Mouse (Mus musculus): ENCODE measurements at regions not wholly inside any gene's neighbourhood (a gene's known extent, or its start where the extent isn't known, plus 50 kb on each side); places are given as distances from the start of the nearest gene placed in this dataset.
A peak's percentile ranks its signal among the peaks of the same experiment; 100 is the strongest.

GRCm38 (mm10) chr2:18587746-18588231 lies 84.4 kb upstream of the Commd3 start:
- H3K9me3 ChIP-seq (ENCODE audit: control insufficient read depth, low read length): no peaks in the 10 kb centered on the region
- peak; percentile 28; the same call in 1 of the 2 replicates for ATAC-seq (ENCODE audit: low FRiP score, low TSS enrichment)
- under 1% methylated on average over 16 of the region's 16 CpGs for WGBS
- H3K27me3 ChIP-seq (ENCODE audit: control insufficient read depth, insufficient read depth, low read length): no peaks in the 10 kb centered on the region
- H3K4me3 ChIP-seq (ENCODE audit: low read length): peak overlapping the region; percentile 53
- no peaks in the 10 kb centered on the region for H3K36me3 ChIP-seq (ENCODE audit: control insufficient read depth, insufficient read depth, low read length)
- H3K9ac ChIP-seq (ENCODE audit: low read depth, low read length): peak overlapping the region; percentile 53
- H3K27ac ChIP-seq (ENCODE audit: low read depth, low read length): peak overlapping the region; percentile 68; the same call in 1 of the 2 replicates
- no peaks in the 10 kb centered on the region for H3K4me1 ChIP-seq (ENCODE audit: control insufficient read depth, insufficient read depth, low read length)
- H3K4me2 ChIP-seq (replicated peaks; ENCODE audit: low read depth, low read length): peak overlapping the region; percentile 49

GRCm38 (mm10) chr2:18586925-18587724 lies 85.1 kb upstream of the Commd3 start:
- no peaks in the 10 kb centered on the region for H3K4me1 ChIP-seq (ENCODE audit: control insufficient read depth, insufficient read depth, low read length)
- under 1% methylated on average over 31 of the region's 31 CpGs for WGBS
- H3K36me3 ChIP-seq (ENCODE audit: control insufficient read depth, insufficient read depth, low read length): no peaks in the 10 kb centered on the region
- peak overlapping the region; percentile 53 for H3K4me3 ChIP-seq (ENCODE audit: low read length)
- H3K9me3 ChIP-seq (ENCODE audit: control insufficient read depth, low read length): no peaks in the 10 kb centered on the region
- no peaks in the 10 kb centered on the region for H3K27me3 ChIP-seq (ENCODE audit: control insufficient read depth, insufficient read depth, low read length)
- H3K9ac ChIP-seq (ENCODE audit: low read depth, low read length): peak overlapping the region; percentile 53
- H3K27ac ChIP-seq (ENCODE audit: low read depth, low read length): peak overlapping the region; percentile 68; the same call in 1 of the 2 replicates
- peak; percentile 85 for ATAC-seq (ENCODE audit: low FRiP score, low TSS enrichment)
- peak overlapping the region; percentile 49 for H3K4me2 ChIP-seq (replicated peaks; ENCODE audit: low read depth, low read length)

- Histone ChIP-seq H3K27ac (ENCODE audit: low read depth, low read length) (no peak overlapping the region), H3K4me3 (ENCODE audit: low read length) (no peak overlapping the region), H3K36me3 (ENCODE audit: control insufficient read depth, insufficient read depth, low read length) (no peaks in the 10 kb centered on the region), H3K9me3 (ENCODE audit: control insufficient read depth, low read length) (no peaks in the 10 kb centered on the region), H3K4me1 (ENCODE audit: control insufficient read depth, insufficient read depth, low read length) (no peaks in the 10 kb centered on the region), H3K4me2 (replicated peaks; ENCODE audit: low read depth, low read length) (no peak overlapping the region), H3K27me3 (ENCODE audit: control insufficient read depth, insufficient read depth, low read length) (no peaks in the 10 kb centered on the region), H3K9ac (ENCODE audit: low read depth, low read length) (no peak overlapping the region)
- WGBS: 51% methylated on average over 9 of the region's 9 CpGs
- ATAC-seq (ENCODE audit: low FRiP score, low TSS enrichment): no peak
These were observed 86.4 kb upstream of the Commd3 start for GRCm38 (mm10) chr2:18585564-18586336.

- Histone ChIP-seq H3K9ac (ENCODE audit: low read depth, low read length) (no peak overlapping the region), H3K36me3 (ENCODE audit: control insufficient read depth, insufficient read depth, low read length) (no peaks in the 10 kb centered on the region), H3K4me1 (ENCODE audit: control insufficient read depth, insufficient read depth, low read length) (no peaks in the 10 kb centered on the region), H3K4me2 (replicated peaks; ENCODE audit: low read depth, low read length) (no peak overlapping the region), H3K27ac (ENCODE audit: low read depth, low read length) (no peak overlapping the region), H3K27me3 (ENCODE audit: control insufficient read depth, insufficient read depth, low read length) (no peaks in the 10 kb centered on the region), H3K9me3 (ENCODE audit: control insufficient read depth, low read length) (no peaks in the 10 kb centered on the region), H3K4me3 (ENCODE audit: low read length) (no peak overlapping the region)
- WGBS: 19% methylated on average over 4 of the region's 4 CpGs
- ATAC-seq (ENCODE audit: low FRiP score, low TSS enrichment): no peak
These were observed 114.1 kb upstream of the Commd3 start for GRCm38 (mm10) chr2:18558133-18558532.

- H3K9me3 ChIP-seq (ENCODE audit: control insufficient read depth, low read length): no peaks in the 10 kb centered on the region
These were observed 124.1 kb upstream of the Commd3 start for GRCm38 (mm10) chr2:18547964-18548643.

GRCm38 (mm10) chr2:18524387-18524786 lies 131.8 kb upstream of the Dnajc1 start:
- Histone ChIP-seq H3K27ac (ENCODE audit: low read depth, low read length) (no peak overlapping the region), H3K4me2 (replicated peaks; ENCODE audit: low read depth, low read length) (no peak overlapping the region), H3K9ac (ENCODE audit: low read depth, low read length) (no peak overlapping the region), H3K9me3 (ENCODE audit: control insufficient read depth, low read length) (no peaks in the 10 kb centered on the region), H3K4me3 (ENCODE audit: low read length) (no peak overlapping the region), H3K27me3 (ENCODE audit: control insufficient read depth, insufficient read depth, low read length) (no peaks in the 10 kb centered on the region), H3K36me3 (ENCODE audit: control insufficient read depth, insufficient read depth, low read length) (no peaks in the 10 kb centered on the region), H3K4me1 (ENCODE audit: control insufficient read depth, insufficient read depth, low read length) (no peaks in the 10 kb centered on the region)
- 0 out of 2 replicates have a peak, but pooled peaks have one; percentile 24 for ATAC-seq (ENCODE audit: low FRiP score, low TSS enrichment)
- WGBS: 78% methylated on average over 7 of the region's 7 CpGs

More at GRCm38 (mm10) chr2:18547964-18548643, 124.1 kb upstream of the Commd3 start:
- WGBS: 61% methylated on average over 5 of the region's 5 CpGs
- H3K4me1 ChIP-seq (ENCODE audit: control insufficient read depth, insufficient read depth, low read length): no peaks in the 10 kb centered on the region
- H3K36me3 ChIP-seq (ENCODE audit: control insufficient read depth, insufficient read depth, low read length): no peaks in the 10 kb centered on the region
- no peak overlapping the region for H3K27ac ChIP-seq (ENCODE audit: low read depth, low read length)
- H3K4me2 ChIP-seq (replicated peaks; ENCODE audit: low read depth, low read length): no peak overlapping the region
- H3K4me3 ChIP-seq (ENCODE audit: low read length): no peak overlapping the region
- no peaks in the 10 kb centered on the region for H3K27me3 ChIP-seq (ENCODE audit: control insufficient read depth, insufficient read depth, low read length)
- no peak overlapping the region for H3K9ac ChIP-seq (ENCODE audit: low read depth, low read length)
- no peak for ATAC-seq (ENCODE audit: low FRiP score, low TSS enrichment)

- no peak overlapping the region for H3K9ac ChIP-seq (ENCODE audit: low read depth, low read length)
- ATAC-seq (ENCODE audit: low FRiP score, low TSS enrichment): no peak
- H3K27ac ChIP-seq (ENCODE audit: low read depth, low read length): no peak overlapping the region
- no peaks in the 10 kb centered on the region for H3K4me1 ChIP-seq (ENCODE audit: control insufficient read depth, insufficient read depth, low read length)
- no peak overlapping the region for H3K4me3 ChIP-seq (ENCODE audit: low read length)
- H3K27me3 ChIP-seq (ENCODE audit: control insufficient read depth, insufficient read depth, low read length): no peaks in the 10 kb centered on the region
- H3K36me3 ChIP-seq (ENCODE audit: control insufficient read depth, insufficient read depth, low read length): no peaks in the 10 kb centered on the region
- no peak overlapping the region for H3K4me2 ChIP-seq (replicated peaks; ENCODE audit: low read depth, low read length)
- no peaks in the 10 kb centered on the region for H3K9me3 ChIP-seq (ENCODE audit: control insufficient read depth, low read length)
- WGBS: 76% methylated on average over 3 of the region's 3 CpGs
These were observed 131.3 kb upstream of the Dnajc1 start for GRCm38 (mm10) chr2:18523911-18524310.

GRCm38 (mm10) chr2:18513435-18513834 lies 120.8 kb upstream of the Dnajc1 start:
- no peaks in the 10 kb centered on the region for H3K27me3 ChIP-seq (ENCODE audit: control insufficient read depth, insufficient read depth, low read length)
- H3K4me2 ChIP-seq (replicated peaks; ENCODE audit: low read depth, low read length): no peak overlapping the region
- no peaks in the 10 kb centered on the region for H3K36me3 ChIP-seq (ENCODE audit: control insufficient read depth, insufficient read depth, low read length)
- no peak for ATAC-seq (ENCODE audit: low FRiP score, low TSS enrichment)
- H3K9ac ChIP-seq (ENCODE audit: low read depth, low read length): no peak overlapping the region
- 0 out of 2 replicates have a peak, but pooled peaks cover 2% of the 10 kb centered on the region for H3K4me1 ChIP-seq (ENCODE audit: control insufficient read depth, insufficient read depth, low read length)
- no peak overlapping the region for H3K4me3 ChIP-seq (ENCODE audit: low read length)
- no peaks in the 10 kb centered on the region for H3K9me3 ChIP-seq (ENCODE audit: control insufficient read depth, low read length)
- H3K27ac ChIP-seq (ENCODE audit: low read depth, low read length): no peak overlapping the region
